Mouse (Mus musculus): ENCODE data around the gene Runx1.

- TF ChIP-seq POLR2A (IDR thresholded peaks at IDR 0.05; ENCODE audit: insufficient read depth, low read depth, low read length), result no peak
- TF ChIP-seq CTCF (IDR thresholded peaks at IDR 0.05; ENCODE audit: insufficient read depth, low read depth, low read length), result no peak
Observed at GRCm38 (mm10) chr16:92741342-92741741, 84.6 kb downstream of the Runx1 start.

Data from olfactory bulb, adult 2 months (tissue).